Mouse (Mus musculus) lung, postnatal 10 days (tissue): ENCODE data around the gene Ndufs2.
A peak's percentile ranks its signal among the peaks of the same experiment; 100 is the strongest.
"Not testable (repeated sequence)": the region's sequence is repeated elsewhere in the genome, so short reads cannot be mapped to it uniquely, and the experiment has no call there.

ENCODE experiments used
- DNase-seq: peaks from one replicate; pipeline ENCODE4 v3.0.0; 2021

Ndufs2 gene

GRCm38 (mm10) chr1:171251594-171252324, 571 bp upstream of the Ndufs2 start:
- DNase-seq: peak; percentile 62

GRCm38 (mm10) chr1:171249913-171250600, 1.1 kb downstream of the Ndufs2 start, which contains the start of gene Adamts4:
Gene Adamts4 (plus strand): TSS chr1:171250421.
- peak; percentile 75 for DNase-seq

DNA sequence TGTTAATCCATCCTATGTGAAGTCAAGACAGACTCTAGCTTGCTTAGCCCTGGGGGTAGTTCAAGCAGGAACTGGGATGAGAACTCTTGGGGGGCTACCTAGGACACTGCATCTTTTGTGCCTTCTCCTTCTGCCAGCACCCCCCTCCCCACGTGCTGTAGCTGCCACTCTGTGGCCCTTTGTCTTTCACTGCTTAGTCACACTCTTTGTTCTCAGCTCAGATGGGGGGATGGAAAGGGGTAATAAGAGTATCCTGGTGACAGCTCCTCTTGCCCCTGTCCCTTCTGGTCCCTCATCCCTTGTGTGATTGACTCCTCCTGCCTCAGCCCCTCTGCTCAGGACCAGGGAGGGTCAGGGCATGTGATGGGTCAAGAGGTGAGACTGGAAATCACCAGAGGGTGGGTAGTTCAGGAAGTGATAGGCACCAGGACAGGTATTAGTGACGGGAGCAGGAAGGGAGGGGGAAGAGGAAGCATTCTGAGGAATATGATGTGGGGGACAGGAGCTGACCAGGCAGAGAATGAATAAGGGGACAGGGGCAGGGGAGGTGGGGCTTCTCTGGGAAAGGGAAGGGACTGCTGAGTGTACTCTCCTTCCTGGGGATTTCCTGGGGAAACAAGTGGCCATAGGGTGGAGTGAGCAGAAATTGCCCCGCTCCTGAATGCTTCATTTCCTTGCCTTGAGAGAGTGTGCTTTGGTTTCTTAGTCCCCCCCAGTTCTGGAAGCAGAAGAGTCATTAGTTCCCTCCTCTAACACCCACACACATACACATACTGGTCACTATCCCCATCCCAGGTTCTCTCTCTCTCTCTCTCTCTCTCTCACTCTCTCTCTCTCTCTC, 2.6 kb downstream of the Ndufs2 start:
- no peak for DNase-seq

- DNase-seq: no peak
These were observed 3.3 kb downstream of the Ndufs2 start for GRCm38 (mm10) chr1:171247916-171248315.

DNA sequence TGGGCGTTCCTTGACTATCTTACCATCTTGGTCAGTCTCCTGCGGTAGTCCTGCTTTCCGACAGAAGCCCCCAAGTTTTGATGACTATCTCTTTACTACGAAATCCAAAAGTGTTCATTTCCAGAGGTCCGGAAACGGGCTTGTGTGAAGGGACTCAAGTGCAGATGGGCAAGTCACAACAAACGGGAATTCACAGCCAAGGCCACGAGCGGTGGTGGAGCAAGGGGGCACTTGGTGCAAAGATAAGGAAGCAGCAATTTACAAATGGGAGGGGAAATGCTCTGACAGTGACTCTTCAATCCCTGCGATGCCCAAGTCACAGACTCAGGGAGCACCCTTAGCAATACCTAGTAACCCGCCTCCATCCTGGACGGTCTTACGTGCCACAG, 3.7 kb downstream of the Ndufs2 start:
- no peak for DNase-seq

- peak; percentile 98 for DNase-seq
These were observed 4.3 kb downstream of the Ndufs2 start for GRCm38 (mm10) chr1:171246709-171247452.

- no peak for DNase-seq
These were observed 5.8 kb downstream of the Ndufs2 start for GRCm38 (mm10) chr1:171245353-171245752.

- DNase-seq: not testable (repeated sequence)
These were observed 9.2 kb downstream of the Ndufs2 start for GRCm38 (mm10) chr1:171241952-171242351.

DNA sequence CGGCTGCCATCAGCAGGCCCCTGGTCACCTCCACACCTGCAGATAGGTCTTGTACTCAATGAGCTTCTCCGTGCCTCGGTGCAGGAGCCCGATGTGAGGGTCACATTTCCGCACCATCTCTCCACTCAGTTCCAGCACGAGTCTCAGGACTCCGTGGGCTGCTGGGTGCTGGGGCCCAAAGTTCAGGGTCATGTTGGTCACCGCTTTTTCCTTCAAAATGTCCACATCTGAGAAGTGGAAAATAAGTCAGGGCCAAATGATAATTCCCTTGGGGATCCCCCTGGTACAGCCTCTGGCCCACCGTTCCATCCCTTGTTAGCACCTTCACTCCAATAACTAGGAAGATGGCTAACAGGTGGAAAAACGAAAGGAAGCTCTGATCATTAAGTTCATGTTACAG, 10.3 kb downstream of the Ndufs2 start:
- DNase-seq: no peak

DNA sequence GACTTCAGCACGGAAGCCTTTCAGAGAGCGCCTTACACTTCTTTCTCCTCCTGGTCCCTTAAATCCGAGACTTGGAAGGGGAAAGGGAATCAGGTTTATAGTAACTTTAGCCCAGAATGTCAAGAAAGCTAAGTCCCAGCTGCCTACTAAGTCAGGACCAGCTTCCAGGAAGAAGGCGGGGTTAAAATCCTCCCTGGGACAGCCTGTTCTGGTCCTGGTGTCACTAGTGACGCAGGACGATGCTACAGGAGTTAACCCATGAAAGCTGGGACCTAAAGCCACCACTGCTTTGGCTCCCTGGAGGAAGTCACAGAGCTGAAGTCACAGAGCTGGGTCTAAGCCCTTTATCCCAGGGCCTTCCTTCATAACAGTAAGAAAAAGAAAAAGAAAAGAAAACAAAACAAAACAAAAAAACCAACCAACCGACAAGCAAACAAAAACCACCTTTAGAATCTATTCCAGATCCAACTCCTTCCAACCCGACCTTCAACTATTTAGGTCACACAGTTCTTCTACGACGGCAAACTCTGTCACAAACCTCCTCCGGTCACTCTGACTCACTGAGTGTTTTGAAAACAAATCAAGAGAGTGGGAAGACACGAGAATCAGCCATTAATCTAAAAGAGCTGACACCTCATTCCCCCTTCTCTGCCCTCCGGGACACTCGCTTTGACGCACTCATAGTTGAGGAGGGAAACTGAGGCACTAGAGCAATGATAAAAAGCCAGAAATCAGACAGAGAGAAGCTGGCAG, 11.0 kb downstream of the Ndufs2 start:
- DNase-seq: peak; percentile 69

- DNase-seq: peak; percentile 72
These were observed 12.7 kb downstream of the Ndufs2 start for GRCm38 (mm10) chr1:171238463-171238862.

DNA sequence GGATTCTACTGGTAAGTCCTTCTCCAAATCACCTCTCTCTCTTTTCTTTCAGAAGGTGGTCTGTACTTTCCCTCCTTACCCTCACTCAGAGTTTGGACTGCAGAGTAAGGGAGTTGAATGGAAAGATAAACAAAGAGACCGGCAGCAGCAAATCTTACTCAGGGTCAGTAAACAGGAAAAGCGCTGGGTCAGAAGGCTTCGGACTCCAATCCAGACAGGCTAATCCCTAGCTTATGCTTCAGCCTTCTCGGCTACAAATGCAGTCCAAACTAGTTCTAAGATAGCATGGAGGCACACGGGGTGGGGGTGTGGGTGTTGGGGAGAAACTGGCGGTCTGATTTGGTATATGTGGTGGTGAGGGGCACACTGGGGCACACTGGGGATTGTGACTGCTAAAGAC, 13.8 kb downstream of the Ndufs2 start:
- no peak for DNase-seq

DNA sequence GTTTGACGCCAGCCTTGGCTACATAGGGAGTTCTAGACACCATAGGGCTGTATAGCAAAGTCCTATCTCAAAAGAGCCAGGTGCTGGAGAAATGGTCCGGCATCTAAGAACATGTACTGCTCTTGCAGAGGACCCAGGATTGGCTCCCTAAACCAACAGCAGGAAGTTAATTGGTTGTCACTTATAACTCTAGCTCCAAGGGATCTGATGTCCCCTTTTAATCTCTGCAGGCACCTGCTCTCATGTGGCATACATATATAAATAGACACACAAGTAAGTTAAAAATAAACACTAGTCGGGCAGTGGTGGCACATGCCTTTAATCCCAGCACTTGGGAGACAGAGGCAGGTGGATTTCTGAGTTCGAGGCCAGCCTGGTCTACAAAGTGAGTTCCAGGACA, 15.4 kb downstream of the Ndufs2 start:
- no peak for DNase-seq

DNA sequence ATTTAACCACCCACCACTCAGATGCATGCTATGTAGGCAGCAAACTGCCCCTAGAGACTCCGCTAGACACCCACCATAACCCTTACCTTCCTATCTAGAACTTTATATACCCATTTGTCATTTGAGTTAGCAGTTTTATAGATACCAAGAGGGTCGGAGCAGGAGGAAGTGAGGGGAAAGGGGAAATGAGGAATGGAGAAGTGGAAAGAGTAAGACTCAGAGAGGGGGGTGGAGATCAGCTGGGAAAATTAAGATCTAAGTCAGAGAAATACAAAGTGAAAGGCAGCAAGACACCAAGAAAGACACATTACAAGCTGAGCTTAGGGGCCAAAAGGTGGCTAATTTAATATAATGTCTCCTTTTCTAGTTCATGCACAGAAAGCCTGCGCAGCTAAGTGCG, 16.6 kb downstream of the Ndufs2 start:
- DNase-seq: no peak

DNA sequence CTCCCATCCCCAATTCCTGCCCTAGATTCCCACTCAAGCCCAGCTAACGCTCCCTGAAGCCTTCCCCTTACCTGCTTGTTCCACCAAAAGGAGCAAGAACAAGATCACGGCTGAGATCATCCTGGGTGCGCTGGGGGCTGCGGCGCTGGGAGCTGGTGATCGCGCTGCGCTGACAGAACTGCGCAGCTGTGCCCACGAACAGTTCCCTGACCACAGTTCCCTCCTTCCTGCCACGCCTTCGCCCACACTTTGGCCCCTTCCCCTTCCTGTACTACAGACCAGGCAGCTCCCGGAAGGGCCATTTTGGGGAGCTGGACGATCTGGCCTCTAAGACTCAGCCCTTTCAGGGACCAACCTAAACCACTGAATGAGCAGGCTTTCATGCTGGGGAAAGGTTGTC, 17.1 kb downstream of the Ndufs2 start, which contains the start of gene Fcer1g:
TSS of gene Fcer1g (minus strand) at position 240 of the 400 bp plus-strand sequence.
- DNase-seq: no peak

DNA sequence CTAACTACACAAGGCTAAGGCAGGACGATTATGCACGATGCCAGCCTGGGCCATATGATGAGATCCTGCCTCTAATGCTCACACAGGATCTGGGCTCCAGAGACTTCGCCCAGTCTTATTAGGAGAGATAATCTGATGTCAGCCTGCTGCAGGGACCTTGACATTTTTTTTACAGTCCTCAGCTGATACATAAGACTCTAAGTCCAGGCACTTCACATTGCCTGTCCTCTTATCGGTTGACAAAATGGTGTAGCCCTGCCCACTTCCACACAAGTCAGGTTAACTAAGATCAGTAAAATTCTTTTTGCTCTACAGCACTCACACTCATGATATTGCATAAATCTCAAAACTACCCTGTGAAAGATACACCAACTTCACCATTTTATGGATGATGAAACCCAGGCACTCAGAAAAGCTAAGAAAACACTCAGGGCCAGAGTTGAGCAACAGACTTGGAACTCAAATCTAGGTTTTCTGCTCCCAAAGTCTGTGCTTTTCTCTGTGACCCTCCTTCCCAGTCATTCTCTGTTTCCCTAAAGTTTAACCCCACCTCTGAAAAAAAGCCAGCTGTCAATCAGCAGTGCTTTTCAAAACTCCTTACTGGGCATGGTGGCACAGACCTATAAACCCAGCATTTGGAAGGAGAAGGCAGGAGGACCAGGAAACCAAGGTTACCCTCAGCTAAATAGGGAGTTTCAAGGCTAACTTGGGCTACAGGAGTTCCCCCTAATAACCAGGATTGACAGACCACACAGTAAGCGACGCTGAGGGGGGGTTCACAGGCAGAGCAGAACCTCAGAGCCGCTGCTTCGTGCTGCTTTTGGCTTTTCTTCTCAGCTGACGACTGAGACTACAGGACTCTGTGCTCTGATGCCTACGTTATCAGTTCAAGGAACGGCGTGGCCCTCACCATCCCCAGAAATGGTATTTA, 18.1 kb downstream of the Ndufs2 start:
- peak; percentile 59 for DNase-seq

GRCm38 (mm10) chr1:171232348-171232747, 18.8 kb downstream of the Ndufs2 start:
- no peak for DNase-seq

GRCm38 (mm10) chr1:171231844-171232243, 19.3 kb downstream of the Ndufs2 start:
- no peak for DNase-seq

GRCm38 (mm10) chr1:171230215-171230614, 21.0 kb downstream of the Ndufs2 start:
- no peak for DNase-seq

DNA sequence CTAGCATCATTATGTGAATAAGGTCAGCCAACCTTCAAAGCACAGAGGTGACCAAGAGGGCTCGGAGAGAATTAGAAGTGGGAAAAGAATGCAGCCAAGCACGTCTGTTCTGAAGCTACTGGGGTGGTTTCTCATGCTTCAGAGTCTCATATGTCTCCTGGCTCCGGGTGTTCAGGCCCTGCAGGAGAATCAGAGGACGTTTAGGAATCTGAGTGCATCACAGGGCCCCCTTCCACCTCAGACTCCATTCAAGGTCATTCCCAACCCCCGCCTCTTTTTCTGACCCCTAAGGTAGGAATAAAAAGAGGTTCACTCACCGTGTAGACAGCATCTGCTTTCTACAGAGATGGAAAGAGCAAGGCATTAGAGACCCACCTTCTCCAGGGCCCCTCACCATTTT, 21.4 kb downstream of the Ndufs2 start:
- DNase-seq: no peak

DNA sequence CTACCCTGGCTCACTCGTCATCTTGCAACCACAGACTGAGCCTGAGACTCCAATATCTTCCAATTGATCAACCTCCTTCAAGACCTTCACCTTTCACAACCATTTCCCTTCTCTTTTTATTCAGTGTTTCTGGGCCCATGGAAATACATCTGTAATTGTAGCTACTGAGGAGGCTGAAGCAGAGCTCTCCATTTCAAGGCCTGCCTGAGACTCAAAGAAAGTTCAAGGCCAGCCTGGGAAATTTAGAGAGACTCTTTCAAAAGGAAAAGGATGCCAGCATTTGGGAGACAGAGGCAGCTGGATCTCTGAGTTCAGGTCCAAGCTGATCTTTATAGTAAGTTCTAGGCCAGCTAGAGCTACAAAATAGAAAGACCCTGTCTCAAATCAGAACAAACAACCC, 23.3 kb downstream of the Ndufs2 start:
- DNase-seq: no peak
